Comparison of ENCODE assay signal across 8 mouse cellular contexts in genomic region chr17:26949866-26950265, GRCm38 (mm10). TPM values are rescaled to one million over a fixed set of nuclear protein-coding genes. Genes with fewer than 3 reads are reported as not detected.
DNase-seq lines count a peak whose midpoint lies in the region; ATAC-seq lines count a peak whose summit lies in the region.

No protein-coding gene starts in this region.

- ATAC-seq in liver, embryonic 12.5 days: no peak
- no peak for ATAC-seq in embryonic facial prominence, embryonic 12.5 days (ENCODE audit: insufficient number of reproducible peaks, insufficient read depth, low FRiP score, low TSS enrichment)
- ATAC-seq in midbrain, embryonic 13.5 days: no peak
- no peak for ATAC-seq in monocyte, adult 5-6 weeks (replicated peaks; ENCODE audit: insufficient number of reproducible peaks, low FRiP score, low TSS enrichment, poor library complexity, severe bottlenecking)

- no peak overlapping the region for H3K4me2 ChIP-seq in liver, embryonic 12.5 days
- peak overlapping the region; percentile 98 for H3K4me2 ChIP-seq in embryonic facial prominence, embryonic 12.5 days (replicated peaks)
- peak overlapping the region; percentile 88 for H3K4me2 ChIP-seq in midbrain, embryonic 13.5 days (replicated peaks)

- peaks cover 3% of the 10 kb centered on the region; the same call in 1 of the 2 replicates for H3K36me3 ChIP-seq in liver, embryonic 12.5 days
- peaks cover 5% of the 10 kb centered on the region; the same call in 1 of the 2 replicates for H3K36me3 ChIP-seq in embryonic facial prominence, embryonic 12.5 days
- H3K36me3 ChIP-seq in hindbrain, embryonic 10.5 days: peaks cover 17% of the 10 kb centered on the region
- H3K36me3 ChIP-seq in midbrain, embryonic 13.5 days: peaks cover 4% of the 10 kb centered on the region

- WGBS in liver, embryonic 12.5 days (ENCODE audit: insufficient replicate concordance): 44% methylated on average over 5 of the region's 5 CpGs
- WGBS in embryonic facial prominence, embryonic 12.5 days: 38% methylated on average over 5 of the region's 5 CpGs
- 33% methylated on average over 5 of the region's 5 CpGs for WGBS in hindbrain, embryonic 10.5 days
- WGBS in midbrain, embryonic 13.5 days: 25% methylated on average over 5 of the region's 5 CpGs

- H3K27me3 ChIP-seq in liver, embryonic 12.5 days (replicated peaks): peaks cover 59% of the 10 kb centered on the region
- H3K27me3 ChIP-seq in embryonic facial prominence, embryonic 12.5 days: no peaks in the 10 kb centered on the region
- peaks cover 23% of the 10 kb centered on the region for H3K27me3 ChIP-seq in hindbrain, embryonic 10.5 days (ENCODE audit: insufficient read depth, poor library complexity, severe bottlenecking)
- no peaks in the 10 kb centered on the region for H3K27me3 ChIP-seq in midbrain, embryonic 13.5 days

- no peaks in the 10 kb centered on the region for H3K9me3 ChIP-seq in liver, embryonic 12.5 days (replicated peaks)
- H3K9me3 ChIP-seq in embryonic facial prominence, embryonic 12.5 days: no peaks in the 10 kb centered on the region
- no peaks in the 10 kb centered on the region for H3K9me3 ChIP-seq in hindbrain, embryonic 10.5 days
- H3K9me3 ChIP-seq in midbrain, embryonic 13.5 days: no peaks in the 10 kb centered on the region

- no peak for DNase-seq in liver
- no peak for DNase-seq in hindbrain, embryonic 10.5 days (ENCODE audit: low spot score)
- DNase-seq in gastrocnemius, postnatal 4 days (ENCODE audit: low spot score in 2 of 2): no peak
- no peak for DNase-seq in gastrocnemius, postnatal 14 days

- H3K27ac ChIP-seq in liver, embryonic 12.5 days: peak overlapping the region; percentile 46; the same call in 1 of the 2 replicates
- peak overlapping the region; percentile 43; the same call in 1 of the 2 replicates for H3K27ac ChIP-seq in embryonic facial prominence, embryonic 12.5 days
- peak overlapping the region; percentile 93 for H3K27ac ChIP-seq in hindbrain, embryonic 10.5 days
- peak overlapping the region; percentile 93 for H3K27ac ChIP-seq in midbrain, embryonic 13.5 days

- intact Hi-C loops in gastrocnemius, postnatal 14 days (cut with DNase I; ENCODE audit: low total_unique reads): no loop called here

- no peak overlapping the region for H3K9ac ChIP-seq in liver, embryonic 12.5 days
- peak overlapping the region; percentile 42; the same call in 1 of the 2 replicates for H3K9ac ChIP-seq in embryonic facial prominence, embryonic 12.5 days
- H3K9ac ChIP-seq in midbrain, embryonic 13.5 days (replicated peaks): peak overlapping the region; percentile 92

- H3K4me1 ChIP-seq in liver, embryonic 12.5 days: peaks cover 88% of the 10 kb centered on the region
- H3K4me1 ChIP-seq in embryonic facial prominence, embryonic 12.5 days: peaks cover 75% of the 10 kb centered on the region
- peaks cover 95% of the 10 kb centered on the region for H3K4me1 ChIP-seq in hindbrain, embryonic 10.5 days (replicated peaks)
- H3K4me1 ChIP-seq in midbrain, embryonic 13.5 days (replicated peaks): peaks cover 90% of the 10 kb centered on the region

- no peak overlapping the region for H3K4me3 ChIP-seq in liver, embryonic 12.5 days
- peak overlapping the region; percentile 88; the same call in 1 of the 2 replicates for H3K4me3 ChIP-seq in embryonic facial prominence, embryonic 12.5 days
- H3K4me3 ChIP-seq in hindbrain, embryonic 10.5 days: peak overlapping the region; percentile 75
- peak overlapping the region; percentile 74 for H3K4me3 ChIP-seq in midbrain, embryonic 13.5 days (replicated peaks)

RNA-seq across cellular contexts. Expression of gene Syngap1, which starts 8.8 kb away (rescaled TPM):
- polyA plus RNA-seq in liver, embryonic 12.5 days (2016; fragmentation: Nextera tagmentation; extraction: Ambion mirVana): 0.29 and 0.36 TPM in 2 replicates
- polyA plus RNA-seq in embryonic facial prominence, embryonic 12.5 days (2016; fragmentation: Nextera tagmentation; extraction: Ambion mirVana): 2.5 and 4.0 TPM in 2 replicates
- polyA plus RNA-seq in hindbrain, embryonic 10.5 days (2016; fragmentation: Nextera tagmentation; extraction: Ambion mirVana): 2.0 TPM in 2 replicates
- 5.0 and 6.2 TPM in 2 replicates for polyA plus RNA-seq in midbrain, embryonic 13.5 days (2015; fragmentation: Nextera tagmentation; extraction: Ambion mirVana)
- total RNA-seq in gastrocnemius, postnatal 4 days (2021): 10 to 100 TPM; 20.8 to 23.8 TPM
- 0.76 to 3.9 TPM (median 0.96 TPM) in 3 replicates for total RNA-seq in monocyte, adult 5-6 weeks (2017)
- 1 to 10 TPM; 5.8 to 6.1 TPM for total RNA-seq in gastrocnemius, postnatal 14 days (2021)

RNA-seq across cellular contexts. Expression of gene Cuta, which starts 10.5 kb away (rescaled TPM):
- polyA plus RNA-seq in liver, embryonic 12.5 days (2016; fragmentation: Nextera tagmentation; extraction: Ambion mirVana): 119 and 129 TPM in 2 replicates
- polyA plus RNA-seq in embryonic facial prominence, embryonic 12.5 days (2016; fragmentation: Nextera tagmentation; extraction: Ambion mirVana): 172 and 174 TPM in 2 replicates
- 186 and 189 TPM in 2 replicates for polyA plus RNA-seq in hindbrain, embryonic 10.5 days (2016; fragmentation: Nextera tagmentation; extraction: Ambion mirVana)
- 145 and 148 TPM in 2 replicates for polyA plus RNA-seq in midbrain, embryonic 13.5 days (2015; fragmentation: Nextera tagmentation; extraction: Ambion mirVana)
- 10 to 100 TPM; 90.4 to 92.8 TPM for total RNA-seq in gastrocnemius, postnatal 4 days (2021)
- total RNA-seq in monocyte, adult 5-6 weeks (2017): 22.8 to 35.9 TPM (median 25.9 TPM) in 3 replicates
- total RNA-seq in gastrocnemius, postnatal 14 days (2021): 100 to 1,000 TPM in 1 of 2 experiments, 10 to 100 TPM in 1; 87.0 to 102 TPM

RNA-seq across cellular contexts. Expression of gene Phf1, which starts 17.0 kb away (rescaled TPM):
- polyA plus RNA-seq in liver, embryonic 12.5 days (2016; fragmentation: Nextera tagmentation; extraction: Ambion mirVana): 2.7 TPM in 2 replicates
- polyA plus RNA-seq in embryonic facial prominence, embryonic 12.5 days (2016; fragmentation: Nextera tagmentation; extraction: Ambion mirVana): 13.9 and 17.1 TPM in 2 replicates
- polyA plus RNA-seq in hindbrain, embryonic 10.5 days (2016; fragmentation: Nextera tagmentation; extraction: Ambion mirVana): 4.5 and 8.2 TPM in 2 replicates
- 13.6 and 17.7 TPM in 2 replicates for polyA plus RNA-seq in midbrain, embryonic 13.5 days (2015; fragmentation: Nextera tagmentation; extraction: Ambion mirVana)
- total RNA-seq in gastrocnemius, postnatal 4 days (2021): 10 to 100 TPM in 1 of 2 experiments, 1 to 10 TPM in 1; 9.6 to 10.9 TPM
- total RNA-seq in monocyte, adult 5-6 weeks (2017): 26.2 to 57.6 TPM (median 30.0 TPM) in 3 replicates
- 1 to 10 TPM; 4.1 TPM for total RNA-seq in gastrocnemius, postnatal 14 days (2021)

RNA-seq across cellular contexts. Expression of gene Zbtb9, which starts 23.1 kb away (rescaled TPM):
- 8.9 and 9.2 TPM in 2 replicates for polyA plus RNA-seq in liver, embryonic 12.5 days (2016; fragmentation: Nextera tagmentation; extraction: Ambion mirVana)
- polyA plus RNA-seq in embryonic facial prominence, embryonic 12.5 days (2016; fragmentation: Nextera tagmentation; extraction: Ambion mirVana): 16.1 and 17.1 TPM in 2 replicates
- 16.5 and 19.9 TPM in 2 replicates for polyA plus RNA-seq in hindbrain, embryonic 10.5 days (2016; fragmentation: Nextera tagmentation; extraction: Ambion mirVana)
- polyA plus RNA-seq in midbrain, embryonic 13.5 days (2015; fragmentation: Nextera tagmentation; extraction: Ambion mirVana): 18.9 and 20.8 TPM in 2 replicates
- 1 to 10 TPM; 4.1 to 4.8 TPM for total RNA-seq in gastrocnemius, postnatal 4 days (2021)
- total RNA-seq in monocyte, adult 5-6 weeks (2017): 23.5 to 34.2 TPM (median 32.3 TPM) in 3 replicates
- 1 to 10 TPM; 1.6 to 2.6 TPM for total RNA-seq in gastrocnemius, postnatal 14 days (2021)

RNA-seq across cellular contexts. Expression of gene Kifc5b, which starts 33.0 kb away (rescaled TPM):
- 6.6 and 8.1 TPM in 2 replicates for polyA plus RNA-seq in liver, embryonic 12.5 days (2016; fragmentation: Nextera tagmentation; extraction: Ambion mirVana)
- polyA plus RNA-seq in embryonic facial prominence, embryonic 12.5 days (2016; fragmentation: Nextera tagmentation; extraction: Ambion mirVana): 7.9 and 9.7 TPM in 2 replicates
- polyA plus RNA-seq in hindbrain, embryonic 10.5 days (2016; fragmentation: Nextera tagmentation; extraction: Ambion mirVana): 9.2 and 12.0 TPM in 2 replicates
- polyA plus RNA-seq in midbrain, embryonic 13.5 days (2015; fragmentation: Nextera tagmentation; extraction: Ambion mirVana): 4.2 and 4.4 TPM in 2 replicates
- 1 to 10 TPM; 6.1 to 8.5 TPM for total RNA-seq in gastrocnemius, postnatal 4 days (2021)
- 1.5 to 3.2 TPM (median 2.3 TPM) in 3 replicates for total RNA-seq in monocyte, adult 5-6 weeks (2017)
- 1 to 10 TPM in 1 of 2 experiments, under 1 TPM in 1; 1.00 to 1.0 TPM for total RNA-seq in gastrocnemius, postnatal 14 days (2021)

Comparison
In these comparisons a context has a peak if more than half of its experiments do, and no peak if none do; other contexts are left out.
1. H3K27ac ChIP-seq: peak in every context shown above with its lines; median percentile 93 in hindbrain, embryonic 10.5 days; 93 in midbrain, embryonic 13.5 days; 46 in liver, embryonic 12.5 days; 43 in embryonic facial prominence, embryonic 12.5 days.